Mouse (Mus musculus): ENCODE measurements at regions not wholly inside any gene's neighbourhood (a gene's known extent, or its start where the extent isn't known, plus 50 kb on each side); places are given as distances from the start of the nearest gene placed in this dataset.

- DNase-seq = no peak
Observed at GRCm38 (mm10) chr12:70523379-70523778, 70.5 kb downstream of the Tmx1 start.

DNA sequence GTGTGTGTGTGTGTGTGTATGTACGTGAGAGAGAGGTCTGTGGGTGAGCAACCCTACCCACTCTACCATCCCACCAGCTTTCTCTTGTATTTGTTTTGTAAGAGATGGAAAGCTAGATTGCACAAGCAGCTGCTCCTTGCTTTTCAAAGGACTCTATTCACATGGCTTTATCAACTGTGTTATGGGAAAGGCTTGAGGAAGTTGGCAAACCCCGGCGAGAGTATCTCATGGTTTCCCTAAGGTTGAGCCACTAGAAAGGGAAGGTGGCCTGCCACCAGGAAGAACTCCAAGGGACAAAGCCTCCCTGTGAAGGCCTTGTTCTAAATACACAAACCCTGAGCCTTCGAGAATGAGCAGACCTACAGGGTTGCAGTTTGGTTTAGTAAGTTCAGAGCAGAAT lies 71.8 kb downstream of the Tmx1 start:
- no peak for DNase-seq

DNA sequence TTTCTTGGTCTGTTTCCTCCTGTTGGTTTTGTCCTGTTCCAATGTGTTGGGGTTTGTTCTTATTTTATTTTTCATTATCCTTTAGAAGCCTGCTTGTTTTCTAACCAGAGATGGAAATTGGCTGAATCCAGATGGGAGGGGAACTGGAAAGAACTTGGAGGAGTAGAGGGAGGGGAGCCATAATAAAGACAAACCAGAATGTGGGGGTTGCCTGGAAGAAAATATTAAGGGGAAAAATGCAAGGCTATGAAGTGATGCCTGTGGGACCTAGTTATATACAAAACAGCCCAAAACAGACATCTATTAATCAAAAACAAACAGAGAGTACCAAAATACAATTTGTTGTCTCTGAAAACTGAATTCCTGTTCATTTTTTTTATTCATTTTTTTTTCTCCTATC lies 78.8 kb downstream of the Tmx1 start:
- no peak for DNase-seq

DNA sequence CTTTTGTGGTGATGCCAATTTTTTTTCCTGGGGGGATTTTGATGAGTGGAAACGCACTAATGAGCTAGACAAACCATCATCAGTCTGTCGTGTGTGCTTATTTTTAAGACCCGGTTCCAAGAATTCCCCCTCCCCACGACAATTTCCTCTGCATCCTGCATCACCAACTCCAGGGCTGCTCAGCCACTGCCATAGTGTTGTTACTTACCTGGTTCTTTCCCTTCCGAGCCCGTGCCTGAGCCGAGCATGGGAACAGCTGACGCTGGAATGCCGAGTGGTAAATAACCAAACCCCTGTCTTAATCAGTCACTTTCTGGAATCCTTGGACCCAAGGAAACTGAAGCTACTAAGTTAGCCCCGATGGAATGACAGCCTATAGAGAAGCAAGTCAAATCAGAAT lies 79.3 kb downstream of the Tmx1 start:
- DNase-seq = no peak

DNA sequence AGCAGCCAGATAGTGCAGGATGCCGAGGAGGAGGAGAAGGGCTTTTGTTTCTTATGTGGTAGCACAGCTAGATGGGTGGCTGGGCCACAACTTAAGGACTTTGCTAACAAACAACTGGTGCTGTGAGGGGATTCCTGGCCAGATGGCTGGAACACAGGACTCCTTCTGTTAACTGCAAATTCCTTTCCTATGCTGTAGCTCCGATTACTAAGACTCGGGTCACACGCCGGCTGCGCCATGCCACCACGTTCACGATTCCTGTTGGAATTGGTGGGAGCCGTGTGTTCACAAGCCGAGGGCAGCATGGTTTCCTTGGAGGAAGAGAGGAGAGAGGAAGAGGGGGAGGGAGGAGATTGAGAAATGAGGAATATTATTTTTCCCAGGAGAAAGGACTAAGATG lies 79.9 kb downstream of the Tmx1 start:
- no peak for DNase-seq

- DNase-seq = no peak
Observed at GRCm38 (mm10) chr12:70533375-70533935, 80.6 kb downstream of the Tmx1 start.

DNA sequence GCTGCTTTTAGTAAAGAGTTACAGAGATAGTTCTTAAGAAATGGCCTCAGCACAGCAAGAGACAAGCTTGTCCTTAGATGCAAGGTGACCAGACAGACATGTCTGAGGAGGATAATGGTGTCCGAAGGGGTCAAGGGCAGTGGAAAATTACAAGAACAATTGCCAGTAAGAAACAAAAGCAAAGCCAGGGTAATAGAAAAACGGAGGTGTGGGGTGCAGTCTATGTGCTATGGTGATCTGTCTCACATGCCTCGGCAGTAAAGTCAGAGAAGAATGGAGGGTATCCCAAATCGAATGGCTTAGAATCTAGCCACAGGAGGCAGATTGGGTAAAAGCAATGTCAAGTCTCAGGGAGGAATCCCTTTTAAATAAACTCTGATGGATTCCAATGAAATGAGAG lies 86.2 kb downstream of the Tmx1 start:
- DNase-seq = no peak

DNA sequence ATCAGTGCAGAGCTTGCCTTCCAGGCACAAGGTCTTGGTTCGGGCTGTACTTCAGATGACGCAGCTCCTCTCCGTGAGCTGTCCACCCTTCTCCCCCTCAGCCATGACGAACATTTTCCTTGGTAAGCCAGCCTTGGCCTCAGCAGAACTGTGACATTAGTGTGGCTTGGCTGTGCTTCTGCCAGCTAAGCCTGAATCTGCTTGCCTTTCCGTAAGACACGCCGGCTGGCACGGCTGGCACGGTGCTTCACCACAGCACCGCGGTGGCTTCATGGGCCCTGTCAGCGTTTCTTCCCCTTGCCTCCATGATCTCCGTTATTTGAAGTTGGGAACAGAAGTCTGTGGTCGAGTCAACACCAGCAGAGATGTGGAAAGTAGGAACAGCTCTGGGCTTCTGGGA lies 87.0 kb downstream of the Tmx1 start:
- no peak for DNase-seq

DNA sequence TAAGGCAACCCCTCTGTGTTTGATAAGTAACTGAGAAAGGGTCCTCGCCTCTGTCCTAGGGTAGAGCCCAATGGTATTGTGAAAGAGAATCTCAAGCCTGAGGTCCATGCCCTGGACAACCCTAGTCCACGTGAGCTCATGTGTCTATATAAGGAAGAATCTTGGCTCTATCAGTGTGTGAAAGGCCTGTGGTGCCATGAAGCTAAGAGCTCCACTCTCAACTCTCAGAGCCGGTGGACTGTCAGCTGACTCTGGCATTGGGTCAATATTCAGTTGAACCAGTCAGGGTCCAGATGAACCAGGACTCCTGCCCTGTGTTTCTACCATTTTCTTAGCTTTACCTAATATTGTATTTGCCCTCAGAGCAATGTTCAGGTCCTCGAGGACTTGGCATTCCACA lies 88.5 kb downstream of the Tmx1 start:
- no peak for DNase-seq

DNA sequence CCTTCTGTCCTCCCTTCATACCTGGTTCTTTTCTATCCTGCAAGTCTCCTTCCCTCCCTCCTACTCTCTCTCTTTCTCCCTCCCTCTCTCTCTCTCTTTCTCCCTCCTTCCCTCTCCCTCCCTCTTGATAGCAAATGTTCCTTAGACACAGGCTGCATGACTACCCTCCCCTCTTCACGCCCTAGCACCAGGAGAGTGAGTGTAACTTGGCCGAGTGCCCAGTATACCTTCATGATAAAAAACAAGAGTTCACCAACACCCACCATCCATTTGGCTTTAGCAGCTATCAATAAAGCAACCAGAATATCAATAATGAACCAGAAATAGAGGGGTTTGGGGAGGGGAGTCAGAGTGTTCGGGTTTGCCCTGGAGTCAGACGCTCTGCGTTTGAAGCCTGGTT lies 90.4 kb downstream of the Tmx1 start:
- DNase-seq = no peak

GRCm38 (mm10) chr12:70544326-70544725 lies 91.4 kb downstream of the Tmx1 start:
- DNase-seq = no peak

GRCm38 (mm10) chr12:70544850-70545510 lies 92.1 kb downstream of the Tmx1 start:
- no peak for DNase-seq

DNA sequence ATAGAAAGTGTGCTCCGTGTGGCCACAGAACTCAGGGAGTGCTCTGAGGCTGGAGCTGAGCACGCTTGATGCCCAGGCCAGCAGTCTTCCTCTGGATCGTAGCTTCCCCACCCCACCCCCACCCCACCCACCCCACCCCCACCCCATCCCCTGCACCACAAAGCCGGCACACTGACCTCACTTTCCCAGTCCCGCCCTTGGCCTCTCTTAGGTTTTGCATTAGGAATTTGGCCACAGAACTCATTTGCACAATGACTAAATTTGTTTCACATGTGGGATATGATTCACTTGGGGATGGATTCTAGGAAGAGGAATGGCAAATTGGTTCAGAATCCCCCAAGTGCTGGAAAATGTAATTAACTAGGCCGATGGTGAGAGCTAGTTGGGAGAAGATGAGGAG lies 94.3 kb downstream of the Tmx1 start:
- DNase-seq = no peak

- DNase-seq = no peak
Observed at GRCm38 (mm10) chr12:70549296-70549695, 96.4 kb downstream of the Tmx1 start.

DNA sequence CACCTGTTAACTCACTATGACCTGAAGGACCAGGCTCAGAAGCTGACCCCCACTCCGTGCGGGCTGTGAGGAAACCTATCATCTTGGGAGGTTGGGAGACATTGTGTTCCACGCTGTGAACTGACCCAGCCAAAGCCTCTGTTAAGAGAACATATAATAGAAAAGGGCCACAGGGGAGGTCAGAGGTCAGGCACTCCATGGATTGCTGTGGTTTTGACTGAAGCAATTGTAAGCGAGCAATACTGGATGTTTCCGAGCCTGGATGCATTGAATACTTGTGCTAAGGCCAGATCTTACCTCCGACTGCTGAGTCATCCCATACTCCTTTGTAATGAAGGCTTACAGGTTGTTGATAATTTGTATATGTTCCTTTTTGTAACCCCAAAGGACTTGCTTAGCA lies 101.0 kb downstream of the Tmx1 start:
- DNase-seq = no peak

DNA sequence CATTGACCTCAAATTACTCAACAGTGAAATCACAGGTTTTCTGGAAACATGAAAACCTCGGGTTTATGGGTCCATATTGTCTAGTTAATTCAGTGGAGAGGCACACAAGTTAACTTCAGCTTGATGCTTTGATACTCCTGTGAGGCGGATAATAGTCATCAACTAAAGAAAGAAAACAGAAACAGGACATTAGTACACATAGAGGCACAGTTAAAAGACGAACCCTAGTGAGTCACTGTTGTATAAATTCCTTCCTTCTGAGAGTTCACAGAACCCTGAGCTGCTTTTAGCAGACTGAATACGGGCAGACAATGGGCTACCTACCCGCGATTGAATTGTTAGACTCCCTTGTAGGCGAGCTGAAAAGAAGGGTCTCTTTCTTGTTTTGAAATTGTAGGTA lies 101.7 kb downstream of the Tmx1 start:
- no peak for DNase-seq

GRCm38 (mm10) chr12:70555723-70556122 lies 102.8 kb downstream of the Tmx1 start:
- DNase-seq = no peak

DNA sequence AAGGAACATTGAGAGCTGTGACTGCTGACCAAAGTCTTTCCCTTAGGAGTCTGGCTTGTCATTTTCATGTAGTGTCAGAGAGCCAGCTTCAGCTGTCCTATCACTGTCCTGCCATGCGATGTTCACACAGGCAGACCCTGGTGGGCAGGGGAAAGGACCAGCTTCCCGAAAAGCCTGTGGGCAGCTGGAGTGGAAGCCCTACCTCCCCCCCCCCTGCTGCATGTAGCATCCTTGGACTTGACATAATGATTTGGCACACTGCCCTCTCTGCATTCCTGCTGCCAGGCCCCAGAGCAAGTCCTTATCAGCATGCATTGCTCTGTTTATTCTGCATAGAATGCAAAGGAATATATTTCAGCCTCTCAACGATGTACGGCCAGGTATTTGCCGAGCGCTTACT lies 103.9 kb downstream of the Tmx1 start:
- DNase-seq = no peak

DNA sequence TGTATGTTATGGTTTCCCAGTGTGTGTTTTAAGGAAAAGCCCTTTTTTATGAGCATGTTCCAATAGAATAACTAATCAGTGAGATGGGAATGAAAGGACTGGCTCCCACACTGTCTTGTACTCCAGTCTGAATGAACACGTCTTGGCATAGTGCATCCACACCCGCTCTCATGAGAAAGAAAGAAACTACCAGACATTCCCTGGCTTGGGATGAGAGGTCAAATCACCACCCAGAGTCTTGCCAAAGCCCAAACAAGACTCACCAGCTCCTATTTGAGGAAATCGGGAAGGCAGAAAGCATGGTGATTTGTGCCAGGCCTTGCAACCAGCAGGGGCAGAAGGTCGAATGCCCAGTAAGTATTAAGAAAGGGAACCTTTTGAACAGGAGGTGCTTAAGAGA lies 110.6 kb downstream of the Tmx1 start:
- no peak for DNase-seq

DNA sequence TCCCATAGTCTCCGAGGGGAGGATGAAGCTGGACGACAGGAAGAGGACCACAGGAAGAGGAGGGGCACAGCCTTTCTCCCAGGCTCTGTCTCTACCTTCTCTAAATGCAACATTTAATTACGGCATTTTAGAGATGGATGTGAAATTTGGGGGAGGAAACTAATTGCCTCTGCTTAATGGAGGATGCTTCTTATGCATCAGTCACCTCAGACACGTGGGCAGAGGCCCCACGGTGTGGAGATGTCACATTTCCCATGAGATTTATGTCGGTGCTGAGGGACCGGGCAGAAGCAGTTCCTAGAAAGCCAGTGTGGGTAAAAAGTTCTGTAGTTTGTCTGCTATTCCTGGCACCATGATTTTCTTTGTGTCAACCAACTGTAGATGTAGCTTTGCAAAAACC lies 122.8 kb downstream of the Tmx1 start:
- no peak for DNase-seq

GRCm38 (mm10) chr12:70577769-70578168 lies 124.9 kb downstream of the Tmx1 start:
- no peak for DNase-seq

GRCm38 (mm10) chr12:70579328-70579905 lies 126.5 kb downstream of the Tmx1 start:
- DNase-seq = no peak

- DNase-seq = no peak
Observed at GRCm38 (mm10) chr12:70586181-70586580, 133.3 kb downstream of the Tmx1 start.

- DNase-seq = peak; percentile 45
Observed at GRCm38 (mm10) chr12:70588234-70588633, 135.3 kb downstream of the Tmx1 start.

- peak; percentile 64 for DNase-seq
Observed at GRCm38 (mm10) chr12:70589315-70589742, 136.4 kb downstream of the Tmx1 start.
